Mouse (Mus musculus) forebrain, embryonic 16.5 days (tissue): ENCODE data around the gene Coq8a. TPM values are rescaled to one million over a fixed set of nuclear protein-coding genes. Genes with fewer than 3 reads are reported as not detected.

ENCODE experiments used
- ATAC-seq: fragments of 200-750 bp; cut with Nextera tagmentation; 2 replicates; pipeline ENCODE4 v1.8.0; 2017; ENCODE audit warnings: mild to moderate bottlenecking, moderate library complexity
- H3K27ac ChIP-seq: fragments of 300-500 bp; sonication (generic); 2 replicates; pipeline ENCODE4 v1.5.1; 2014; ENCODE audit warnings: low read length, control low read depth
- H3K27me3 ChIP-seq: fragments of 300-500 bp; sonication (generic); replicated peaks from 2 replicates; pipeline ENCODE4 v1.6.1; 2014; ENCODE audit warnings: low read length; ENCODE audit not compliant: control insufficient read depth, insufficient read depth
- H3K36me3 ChIP-seq: fragments of 300-500 bp; sonication (generic); 2 replicates; pipeline ENCODE4 v1.6.1; 2014; ENCODE audit not compliant: control insufficient read depth, insufficient read depth
- H3K4me1 ChIP-seq: fragments of 300-500 bp; sonication (generic); replicated peaks from 2 replicates; pipeline ENCODE4 v1.6.1; 2014; ENCODE audit warnings: low read length; ENCODE audit not compliant: control insufficient read depth, insufficient read depth
- H3K4me2 ChIP-seq: fragments of 300-500 bp; sonication (generic); 2 replicates; pipeline ENCODE4 v1.6.1; 2014; ENCODE audit warnings: mild to moderate bottlenecking, low read length, control low read depth
- H3K4me3 ChIP-seq: fragments of 300-500 bp; sonication (generic); replicated peaks from 2 replicates; pipeline ENCODE4 v1.5.1; 2014; ENCODE audit warnings: mild to moderate bottlenecking, low read length, control low read depth
- H3K9ac ChIP-seq: fragments of 300-500 bp; sonication (generic); replicated peaks from 2 replicates; pipeline ENCODE4 v1.6.1; 2014; ENCODE audit warnings: low read depth, low read length, control low read depth
- H3K9me3 ChIP-seq: fragments of 300-500 bp; sonication (generic); 2 replicates; pipeline ENCODE4 v1.6.1; 2016; ENCODE audit warnings: low read length; ENCODE audit not compliant: control insufficient read depth
- WGBS: fragments of 180-500 bp; shearing (Covaris S2); extraction: QIAGEN DNeasy Blood & Tissue Kit; methylation state at CpG from one replicate; pipeline ENCODE4 v1.1.7; 2014; 5-methylcytosine and 5-hydroxymethylcytosine counted together
- polyA plus RNA-seq: library from polyadenylated mRNA; unstranded; fragments of >200 nt; fragmentation: Nextera tagmentation; extraction: Ambion mirVana; gene quantifications from 2 replicates; pipeline ENCODE4 v1.2.1, GENCODE M21; 2015

The Coq8a gene
- polyA plus RNA-seq, 1 experiment from 2014 or later, result 5.1 TPM

DNA sequence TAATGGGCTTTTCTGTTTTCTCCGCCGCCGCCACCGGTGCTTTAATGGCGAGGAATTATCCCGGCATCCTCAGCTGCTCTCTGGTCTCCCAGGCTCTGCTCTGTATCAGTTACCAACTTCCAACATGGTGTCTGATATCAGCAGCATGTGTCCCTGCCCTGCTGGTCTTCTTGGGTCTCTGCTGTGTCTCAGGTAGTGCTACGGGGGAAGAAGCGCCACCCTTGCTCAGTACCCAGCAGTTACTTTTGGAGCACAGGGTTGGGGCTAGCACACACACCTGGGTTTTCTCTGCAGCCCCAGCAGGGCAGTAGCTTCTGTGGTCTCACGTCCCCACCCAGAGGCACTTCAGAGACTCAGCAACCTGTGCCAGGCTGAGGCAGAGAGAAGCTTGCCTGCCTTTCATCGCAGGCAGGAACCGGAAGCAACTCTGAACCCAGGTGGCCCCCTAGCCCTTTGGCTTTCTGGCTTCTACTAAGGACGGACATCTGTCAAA, 26.9 kb upstream of the Coq8a start:
- Histone ChIP-seq H3K4me1 (peaks cover 3% of the 10 kb centered on the region; the same call in 1 of the 2 replicates), H3K9me3 (peaks cover 4% of the 10 kb centered on the region), H3K27ac (no peak overlapping the region), H3K9ac (peak overlapping the region; percentile 52), H3K4me2 (peak overlapping the region; percentile 87), H3K36me3 (no peaks in the 10 kb centered on the region), H3K4me3 (peak overlapping the region; percentile 49), H3K27me3 (no peaks in the 10 kb centered on the region)
- peak; percentile 65 for ATAC-seq
- WGBS, result 10% methylated on average over 12 of the region's 12 CpGs

DNA sequence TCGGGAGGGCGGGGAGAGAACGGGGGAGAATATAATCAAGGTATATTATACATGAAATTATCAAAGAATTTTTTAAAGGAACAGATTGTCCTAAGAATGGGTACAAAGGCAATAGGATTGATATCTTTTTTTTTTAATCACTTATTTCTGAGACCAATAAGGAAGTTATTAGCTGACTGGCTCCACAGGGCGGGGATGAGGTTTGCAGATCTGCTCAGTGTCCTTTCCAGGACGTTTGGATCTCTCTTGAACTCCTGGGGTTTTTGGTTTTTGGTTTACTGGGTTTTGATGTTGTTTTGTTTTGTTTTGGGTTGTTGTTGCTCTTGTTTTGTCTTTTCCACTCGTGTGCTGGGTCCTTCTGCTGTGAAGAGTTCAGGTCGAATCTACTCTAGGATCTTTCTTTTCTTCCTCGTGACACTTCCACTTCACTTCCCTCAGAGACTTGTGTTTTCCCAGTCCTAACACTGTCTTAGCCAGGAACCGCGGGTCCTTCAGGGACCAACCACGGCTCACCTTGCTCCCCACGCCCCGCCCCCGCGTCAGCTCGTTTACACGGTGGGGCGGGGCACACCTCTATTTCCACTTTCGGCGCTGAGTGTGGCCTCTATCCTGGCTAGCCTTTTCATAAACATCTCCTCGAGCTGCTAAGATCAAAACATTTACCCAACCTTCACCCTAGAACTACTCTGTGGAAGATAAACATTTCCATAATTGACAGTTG, 26.3 kb upstream of the Coq8a start:
- Histone ChIP-seq H3K4me2 (peak overlapping the region; percentile 87), H3K27me3 (no peaks in the 10 kb centered on the region), H3K4me1 (peaks cover 3% of the 10 kb centered on the region; the same call in 1 of the 2 replicates), H3K27ac (no peak overlapping the region), H3K4me3 (peak overlapping the region; percentile 49), H3K9me3 (peaks cover 4% of the 10 kb centered on the region), H3K36me3 (no peaks in the 10 kb centered on the region), H3K9ac (peak overlapping the region; percentile 52)
- 14% methylated on average over 21 of the region's 21 CpGs for WGBS
- peak; percentile 91 for ATAC-seq

DNA sequence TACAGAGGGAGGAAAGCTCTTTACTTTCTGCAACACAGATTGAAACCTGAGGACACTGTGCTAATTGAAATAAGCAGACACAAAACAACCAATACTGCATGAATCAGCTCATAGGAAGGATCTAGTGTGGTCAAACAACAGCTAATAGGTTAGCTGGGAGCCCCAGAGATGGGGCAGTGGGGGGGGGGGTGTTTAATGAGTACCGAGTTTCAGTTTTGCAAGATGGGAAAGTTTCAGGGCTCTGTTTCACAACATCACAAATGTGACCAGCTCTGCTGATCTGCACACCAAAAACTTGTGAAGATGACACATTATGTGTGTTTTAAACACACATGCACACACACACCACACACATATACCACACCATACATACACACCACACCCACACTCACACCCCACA, 22.6 kb upstream of the Coq8a start:
- WGBS, result 75% methylated on average over 1 of the region's 1 CpGs
- no peaks in the 10 kb centered on the region for H3K36me3 ChIP-seq
- H3K9ac ChIP-seq, result no peak overlapping the region
- no peak for ATAC-seq
- H3K9me3 ChIP-seq, result no peaks in the 10 kb centered on the region
- H3K4me3 ChIP-seq, result no peak overlapping the region
- H3K27me3 ChIP-seq, result no peaks in the 10 kb centered on the region
- peaks cover 3% of the 10 kb centered on the region; the same call in 1 of the 2 replicates for H3K4me1 ChIP-seq
- no peak overlapping the region for H3K27ac ChIP-seq
- H3K4me2 ChIP-seq, result no peak overlapping the region

DNA sequence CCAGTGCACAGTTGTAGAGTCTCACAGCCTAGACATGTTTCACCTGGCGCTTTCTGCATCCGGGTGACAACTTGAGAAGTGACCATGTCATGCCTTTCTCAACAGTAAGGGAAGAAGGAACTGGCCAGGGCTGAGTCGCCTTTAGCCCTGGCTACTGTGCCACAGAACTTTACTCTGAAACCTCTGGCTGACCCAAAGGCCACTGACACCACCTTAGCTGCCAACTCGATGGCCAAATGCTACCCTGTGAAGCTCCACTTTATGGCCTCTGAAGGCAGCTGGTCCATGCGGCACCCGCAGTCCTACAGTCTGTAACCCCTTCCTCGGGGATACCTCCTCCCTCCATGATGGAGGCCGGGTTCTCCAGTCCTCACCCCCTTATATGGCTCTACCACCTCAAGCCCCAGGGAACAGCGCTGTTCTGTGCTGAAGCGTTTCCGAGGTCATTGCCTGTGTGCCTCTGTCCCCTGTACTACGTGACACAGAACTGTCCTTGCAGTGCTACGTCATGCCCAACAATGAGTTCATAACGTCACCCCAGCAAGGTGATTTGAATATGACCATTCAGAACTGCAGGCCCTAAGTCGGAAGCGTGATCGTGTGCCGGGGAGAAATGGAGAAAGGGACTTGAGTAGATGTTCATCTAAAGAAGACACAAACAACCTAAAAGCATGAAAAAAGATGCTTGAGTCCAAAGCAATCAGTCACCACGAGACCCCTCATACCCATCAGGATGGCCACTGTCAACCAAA, 21.6 kb upstream of the Coq8a start:
- Histone ChIP-seq H3K9me3 (no peaks in the 10 kb centered on the region), H3K4me1 (no peaks in the 10 kb centered on the region; the same call in 1 of the 2 replicates)

DNA sequence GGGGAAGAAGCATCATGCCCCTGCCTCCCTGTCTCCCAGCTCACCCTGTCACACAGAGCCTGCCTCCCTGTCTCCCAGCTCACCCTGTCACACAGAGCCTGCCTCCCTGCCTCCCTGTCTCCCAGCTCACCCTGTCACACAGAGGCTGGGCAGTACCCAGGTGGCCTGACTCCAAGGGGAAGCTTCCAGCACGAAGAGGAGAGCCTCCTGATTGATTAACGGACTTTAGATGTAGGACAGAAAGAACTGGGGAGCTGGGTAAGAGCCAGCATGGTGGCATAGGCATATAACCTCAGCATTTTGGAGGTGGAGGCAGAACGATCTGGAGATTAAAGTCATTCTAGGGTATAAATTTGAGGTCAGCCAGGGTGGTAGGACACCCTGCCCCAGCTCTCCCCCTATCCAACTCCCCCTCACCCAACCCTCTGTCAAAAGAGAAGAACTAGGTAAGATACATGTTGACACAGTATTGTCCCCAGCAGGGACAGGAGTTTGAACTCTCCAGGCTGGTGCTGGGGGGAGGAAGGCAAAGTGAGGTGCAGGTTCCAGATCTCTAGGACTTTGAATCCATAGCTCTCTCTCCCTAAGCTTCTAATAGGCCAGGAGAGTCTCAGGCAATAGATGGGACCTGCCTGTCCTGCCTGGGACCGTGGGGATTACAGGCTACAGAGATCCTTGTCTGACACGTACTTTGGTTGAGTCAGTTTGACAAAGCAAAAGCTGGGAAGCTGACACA, 17.3 kb upstream of the Coq8a start:
- H3K9ac ChIP-seq, result no peak overlapping the region; the same call in 1 of the 2 replicates
- no peak overlapping the region for H3K4me3 ChIP-seq
- H3K27ac ChIP-seq, result no peak overlapping the region
- H3K36me3 ChIP-seq, result no peaks in the 10 kb centered on the region
- H3K27me3 ChIP-seq, result no peaks in the 10 kb centered on the region
- H3K4me1 ChIP-seq, result no peaks in the 10 kb centered on the region
- no peak for ATAC-seq
- WGBS, result 53% methylated on average over 5 of the region's 5 CpGs
- H3K9me3 ChIP-seq, result no peaks in the 10 kb centered on the region
- no peak overlapping the region for H3K4me2 ChIP-seq

More for the DNA sequence above, 21.6 kb upstream of the Coq8a start:
- Histone ChIP-seq H3K4me2 (no peak overlapping the region), H3K36me3 (no peaks in the 10 kb centered on the region), H3K27ac (no peak overlapping the region), H3K27me3 (no peaks in the 10 kb centered on the region), H3K9ac (no peak overlapping the region), H3K4me3 (no peak overlapping the region)
- WGBS, result 89% methylated on average over 19 of the region's 19 CpGs
- ATAC-seq, result no peak

DNA sequence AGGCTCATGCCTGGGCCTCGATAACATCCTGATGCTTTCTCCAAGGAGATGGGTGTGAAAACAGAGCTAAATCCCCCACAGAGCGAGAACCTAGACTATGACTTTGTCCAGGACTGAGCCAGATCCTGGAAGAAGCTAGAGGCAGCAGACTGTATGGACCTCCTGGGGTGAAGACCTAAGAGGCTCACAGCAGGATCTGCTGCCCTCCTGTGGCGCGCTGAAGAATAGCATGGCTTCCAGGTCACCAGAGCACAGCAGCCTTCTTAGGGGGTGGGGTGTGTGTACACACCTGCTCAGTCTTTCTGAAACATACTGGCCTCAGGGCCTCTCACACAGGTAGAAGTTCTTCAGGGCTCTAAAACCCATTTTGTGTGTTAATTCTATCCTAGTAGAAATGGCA, 15.6 kb upstream of the Coq8a start:
- Histone ChIP-seq H3K9ac (no peak overlapping the region), H3K36me3 (no peaks in the 10 kb centered on the region), H3K27me3 (no peaks in the 10 kb centered on the region), H3K9me3 (no peaks in the 10 kb centered on the region), H3K4me3 (no peak overlapping the region), H3K4me1 (no peaks in the 10 kb centered on the region), H3K27ac (no peak overlapping the region), H3K4me2 (no peak overlapping the region)
- peak; percentile 58 for ATAC-seq
- WGBS, result 19% methylated on average over 4 of the region's 4 CpGs

DNA sequence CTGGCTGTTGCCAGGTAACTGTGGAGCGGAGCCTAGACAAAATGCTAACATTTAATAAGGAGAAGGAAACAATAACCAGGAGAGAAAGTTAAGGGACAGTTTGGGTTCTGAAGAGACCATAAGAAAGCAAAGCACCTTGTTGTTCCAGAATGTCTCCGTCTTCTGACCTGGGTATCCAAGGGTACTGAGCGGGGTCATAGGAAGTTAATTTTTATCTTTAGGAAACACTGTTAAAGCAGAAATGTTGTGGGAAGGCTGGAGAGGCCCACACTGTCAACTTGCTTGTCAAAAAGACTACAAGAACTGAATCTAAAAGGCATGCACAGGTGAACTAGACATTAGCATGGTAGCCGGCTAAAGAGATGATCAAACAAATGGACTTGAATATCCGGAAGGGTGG, 13.5 kb upstream of the Coq8a start:
- Histone ChIP-seq H3K27me3 (no peaks in the 10 kb centered on the region), H3K4me1 (no peaks in the 10 kb centered on the region), H3K27ac (no peak overlapping the region), H3K9me3 (no peaks in the 10 kb centered on the region), H3K4me2 (no peak overlapping the region), H3K9ac (no peak overlapping the region), H3K36me3 (no peaks in the 10 kb centered on the region), H3K4me3 (no peak overlapping the region)
- 90% methylated on average over 5 of the region's 5 CpGs for WGBS
- ATAC-seq, result no peak

DNA sequence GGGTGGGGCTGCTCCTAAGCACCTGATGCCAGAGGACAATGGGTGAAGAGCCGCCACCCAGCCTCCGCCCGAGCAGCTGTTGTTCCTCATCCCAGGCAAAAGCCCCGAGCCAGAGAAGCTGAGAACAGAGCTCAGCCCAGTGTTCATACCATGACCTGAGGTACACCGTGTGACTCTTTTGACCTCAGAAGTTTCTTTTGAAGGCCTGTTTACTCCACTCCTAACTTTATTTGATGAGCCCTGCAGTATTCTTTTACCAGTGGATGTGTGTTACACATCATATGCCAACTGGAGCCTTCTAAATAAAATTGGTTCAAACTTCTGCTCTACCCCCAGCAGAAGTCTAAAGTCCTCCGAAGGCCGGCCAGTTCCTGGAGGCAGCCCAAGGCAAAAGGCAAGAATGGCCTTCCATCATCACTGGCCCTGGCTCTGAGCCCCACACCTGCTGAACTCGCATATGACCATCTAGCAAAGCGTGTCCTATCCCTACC, 11.4 kb upstream of the Coq8a start:
- Histone ChIP-seq H3K4me1 (no peaks in the 10 kb centered on the region), H3K9me3 (no peaks in the 10 kb centered on the region), H3K36me3 (no peaks in the 10 kb centered on the region), H3K27ac (no peak overlapping the region), H3K27me3 (no peaks in the 10 kb centered on the region), H3K9ac (no peak overlapping the region), H3K4me3 (no peak overlapping the region), H3K4me2 (no peak overlapping the region)
- whole genome bisulfite sequencing, result 90% methylated on average over 9 of the region's 9 CpGs
- no peak for ATAC-seq

DNA sequence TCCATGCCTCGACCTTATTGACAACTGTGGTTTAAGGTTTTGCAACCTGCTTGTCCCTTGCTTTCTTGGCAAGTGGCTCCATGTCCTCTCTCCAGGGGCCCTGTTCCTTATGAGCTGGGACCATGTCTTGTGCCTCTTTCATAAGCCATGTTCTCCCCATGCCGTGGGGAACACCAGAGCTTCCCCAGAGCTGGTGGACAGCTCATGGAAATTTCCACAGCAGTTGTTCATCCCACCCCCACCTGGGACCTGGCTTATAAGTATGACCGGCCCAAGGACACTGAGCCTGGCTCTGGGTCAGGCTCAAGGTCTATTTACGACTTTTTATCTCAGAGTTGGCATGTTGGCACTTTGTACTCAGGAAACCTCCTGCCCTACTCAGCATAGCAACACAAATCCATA, 10.6 kb upstream of the Coq8a start:
- ATAC-seq, result no peak
- no peak overlapping the region for H3K4me2 ChIP-seq
- no peaks in the 10 kb centered on the region for H3K36me3 ChIP-seq
- no peak overlapping the region for H3K9ac ChIP-seq
- H3K27ac ChIP-seq, result no peak overlapping the region
- H3K27me3 ChIP-seq, result no peaks in the 10 kb centered on the region
- H3K9me3 ChIP-seq, result no peaks in the 10 kb centered on the region
- H3K4me1 ChIP-seq, result no peaks in the 10 kb centered on the region
- H3K4me3 ChIP-seq, result no peak overlapping the region
- 79% methylated on average over 4 of the region's 4 CpGs for WGBS
